Comparison of ENCODE assay signal across 20 mouse cellular contexts in the genomic region with DNA sequence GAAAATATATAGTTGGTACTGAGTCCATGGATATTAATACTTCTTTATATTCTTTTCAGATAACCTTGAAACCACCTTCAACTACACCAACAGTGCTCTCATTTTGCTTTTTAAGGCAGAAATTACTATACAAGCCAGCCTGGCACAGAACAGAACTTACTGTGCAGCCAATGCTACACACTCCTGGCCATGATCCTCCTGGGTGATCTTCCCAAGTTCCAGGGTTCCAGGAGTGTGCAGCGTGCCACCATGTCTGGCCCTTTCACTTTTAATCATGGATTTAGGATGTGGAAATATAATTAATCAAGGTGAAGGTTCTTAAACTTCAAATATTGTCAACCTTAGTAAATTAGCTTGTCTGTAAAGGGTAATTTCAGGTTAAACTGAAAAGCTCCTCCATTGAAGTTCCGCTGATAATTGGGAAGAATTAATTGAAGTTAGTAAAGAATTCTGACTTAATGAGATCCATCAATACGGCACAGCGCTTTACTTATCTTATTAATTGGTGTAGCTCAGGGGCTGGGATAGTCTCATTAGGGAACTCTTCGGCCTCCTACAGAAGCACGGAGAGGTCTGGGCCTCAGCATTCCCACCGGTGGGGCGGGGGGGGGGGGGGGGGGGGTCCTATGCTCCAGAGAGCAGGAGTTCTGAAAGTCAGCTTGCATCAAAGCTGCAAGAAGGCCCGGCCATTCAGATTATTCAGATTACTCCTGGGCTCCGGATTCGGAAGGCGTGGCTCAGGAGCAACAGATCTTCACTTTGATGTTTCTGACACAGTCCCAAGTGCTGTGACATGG.
DNase-seq lines count a peak whose midpoint lies in the region; ATAC-seq lines count a peak whose summit lies in the region.
"Had no signal": no experiment of that assay in that cellular context is flagged by ENCODE, and none has a peak within 500 bp of the region (broad histone marks: within the 10 kb centered on the region; RNA-seq: fewer than 3 reads in every experiment).

No protein-coding gene starts in this region.

- no peaks in the 10 kb centered on the region for H3K27me3 ChIP-seq in hindbrain, embryonic 11.5 days (ENCODE audit: control insufficient read depth, insufficient read depth, low read length)
- H3K27me3 ChIP-seq in hindbrain, embryonic 12.5 days = no peaks in the 10 kb centered on the region
- no peaks in the 10 kb centered on the region for H3K27me3 ChIP-seq in midbrain, embryonic 10.5 days (ENCODE audit: low read depth, poor library complexity, severe bottlenecking)
- H3K27me3 ChIP-seq: embryonic facial prominence, embryonic 13.5 days; heart, embryonic 13.5 days; limb, embryonic 13.5 days; liver, embryonic 15.5 days had no signal

- H3K9me3 ChIP-seq in hindbrain, embryonic 11.5 days (ENCODE audit: control insufficient read depth, low read length) = no peaks in the 10 kb centered on the region
- H3K9me3 ChIP-seq in hindbrain, embryonic 12.5 days (replicated peaks) = no peaks in the 10 kb centered on the region
- no peaks in the 10 kb centered on the region for H3K9me3 ChIP-seq in midbrain, embryonic 10.5 days (replicated peaks)
- H3K9me3 ChIP-seq: embryonic facial prominence, embryonic 13.5 days; heart, embryonic 13.5 days; limb, embryonic 13.5 days; liver, embryonic 15.5 days had no signal

- WGBS in hindbrain, embryonic 11.5 days = 36% methylated on average over 12 of the region's 12 CpGs
- 46% methylated on average over 12 of the region's 12 CpGs for WGBS in hindbrain, embryonic 12.5 days
- WGBS in midbrain, embryonic 10.5 days = 29% methylated on average over 11 of the region's 12 CpGs

- intact Hi-C loops in heart, postnatal 25 days (cut with DNase I) = no loop called here

- ATAC-seq in hindbrain, embryonic 11.5 days (ENCODE audit: low FRiP score) = 0 out of 2 replicates have a peak, but pooled peaks have one; percentile 31
- ATAC-seq in hindbrain, embryonic 12.5 days (ENCODE audit: low FRiP score) = no peak; the same call in 1 of the 2 replicates

- H3K27ac ChIP-seq in hindbrain, embryonic 11.5 days (ENCODE audit: low read depth, low read length) = no peak overlapping the region
- H3K27ac ChIP-seq in hindbrain, embryonic 12.5 days = no peak overlapping the region
- peak overlapping the region; percentile 49 for H3K27ac ChIP-seq in midbrain, embryonic 10.5 days (replicated peaks)
- H3K27ac ChIP-seq: embryonic facial prominence, embryonic 13.5 days; gastrocnemius, adult 2 months; heart, embryonic 13.5 days; liver, embryonic 15.5 days had no signal

- no peak overlapping the region for H3K4me3 ChIP-seq in hindbrain, embryonic 11.5 days (ENCODE audit: low read depth, low read length)
- no peak overlapping the region for H3K4me3 ChIP-seq in hindbrain, embryonic 12.5 days
- H3K4me3 ChIP-seq in midbrain, embryonic 10.5 days = 0 out of 2 replicates have a peak overlapping the region, but pooled peaks have one; percentile 2
- H3K4me3 ChIP-seq: embryonic facial prominence, embryonic 13.5 days; gastrocnemius, adult 2 months; heart, embryonic 13.5 days; limb, embryonic 13.5 days; liver, embryonic 15.5 days; myocyte had no signal

- 0 out of 2 replicates have a peak, but pooled peaks cover 2% of the 10 kb centered on the region for H3K4me1 ChIP-seq in hindbrain, embryonic 11.5 days (replicated peaks; ENCODE audit: control insufficient read depth, insufficient read depth, low read length)
- peaks cover 15% of the 10 kb centered on the region for H3K4me1 ChIP-seq in hindbrain, embryonic 12.5 days
- peaks cover 31% of the 10 kb centered on the region for H3K4me1 ChIP-seq in midbrain, embryonic 10.5 days
- H3K4me1 ChIP-seq: liver, embryonic 15.5 days had no signal

- no peaks in the 10 kb centered on the region for H3K36me3 ChIP-seq in hindbrain, embryonic 11.5 days (ENCODE audit: control insufficient read depth, insufficient read depth, low read length)
- H3K36me3 ChIP-seq in hindbrain, embryonic 12.5 days = no peaks in the 10 kb centered on the region
- H3K36me3 ChIP-seq in midbrain, embryonic 10.5 days = no peaks in the 10 kb centered on the region
- H3K36me3 ChIP-seq: embryonic facial prominence, embryonic 13.5 days; heart, embryonic 13.5 days; limb, embryonic 13.5 days; liver, embryonic 15.5 days had no signal

- no peak for DNase-seq in hindbrain, embryonic 11.5 days (ENCODE audit: low spot score)
- peak; percentile 17 for DNase-seq in embryo, embryonic 10.5 days (ENCODE audit: low spot score)
- DNase-seq in midbrain, embryonic 10.5 days (ENCODE audit: low spot score) = no peak
- peak; percentile 66 for DNase-seq in retina, embryonic 14.5 days (ENCODE audit: low spot score)
- DNase-seq in left cerebral cortex, adult 8-10 months (ENCODE audit: low spot score in 2 of 2) = no peak
- no peak for DNase-seq in urinary bladder, adult 18-20 months (ENCODE audit: low spot score in 2 of 2)
- no peak for DNase-seq in heart, postnatal 25 days (ENCODE audit: low spot score)
- DNase-seq: cerebellum, postnatal 25 days; gastrocnemius, adult 2 months; kidney, adult 2 months; kidney, postnatal 36 days; layer of hippocampus, adult 9-11 months; lung, postnatal 10 days; spleen, adult 18-20 months had no signal

- H3K9ac ChIP-seq in hindbrain, embryonic 11.5 days (ENCODE audit: low read depth, low read length) = no peak overlapping the region
- no peak overlapping the region for H3K9ac ChIP-seq in hindbrain, embryonic 12.5 days
- H3K9ac ChIP-seq: embryonic facial prominence, embryonic 13.5 days; heart, embryonic 13.5 days; limb, embryonic 13.5 days; liver, embryonic 15.5 days had no signal

- H3K4me2 ChIP-seq in hindbrain, embryonic 11.5 days (replicated peaks; ENCODE audit: low read depth, low read length) = no peak overlapping the region
- no peak overlapping the region for H3K4me2 ChIP-seq in hindbrain, embryonic 12.5 days (replicated peaks)
- H3K4me2 ChIP-seq: embryonic facial prominence, embryonic 13.5 days; heart, embryonic 13.5 days; limb, embryonic 13.5 days; liver, embryonic 15.5 days had no signal

Comparison
In these comparisons a context has a peak if more than half of its experiments do, and no peak if none do; other contexts are left out.
1. DNase-seq: peak in embryo, embryonic 10.5 days (single experiment) and retina, embryonic 14.5 days (single experiment); none in hindbrain, embryonic 11.5 days (single experiment), midbrain, embryonic 10.5 days (single experiment), left cerebral cortex, adult 8-10 months (0 of 2), urinary bladder, adult 18-20 months (0 of 2) and heart, postnatal 25 days (single experiment).